Mouse (Mus musculus): ENCODE measurements at regions not wholly inside any gene's neighbourhood (a gene's known extent, or its start where the extent isn't known, plus 50 kb on each side); places are given as distances from the start of the nearest gene placed in this dataset.
"Not testable (repeated sequence)": the region's sequence is repeated elsewhere in the genome, so short reads cannot be mapped to it uniquely, and the experiment has no call there.

DNA sequence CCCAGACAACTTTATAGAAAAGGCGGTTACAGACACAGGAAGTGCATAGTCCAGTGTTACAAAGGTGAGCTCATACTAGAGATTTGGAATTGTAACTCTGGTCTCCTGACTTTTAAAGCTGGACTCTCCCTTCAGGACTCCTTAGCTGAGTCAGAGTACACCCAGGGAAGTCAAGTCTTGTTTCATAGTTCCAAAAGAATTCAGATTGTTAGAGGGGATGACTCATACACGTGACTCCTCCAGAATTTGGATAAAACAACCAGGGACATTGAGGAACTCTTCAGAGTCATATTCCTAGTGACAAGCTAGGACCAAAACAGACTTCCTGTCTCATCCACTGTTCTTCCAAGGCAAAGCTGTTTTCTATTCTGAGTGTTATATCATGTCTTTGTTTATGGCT is 132.8 kb upstream of the 1700056E22Rik start:
- no peak for DNase-seq (ENCODE audit: extremely low spot score, low read depth, low spot score)

- not testable (repeated sequence) for DNase-seq (ENCODE audit: extremely low spot score, low read depth, low spot score)
Measured at GRCm38 (mm10) chr1:184162526-184162925, 128.4 kb upstream of the 1700056E22Rik start.

DNA sequence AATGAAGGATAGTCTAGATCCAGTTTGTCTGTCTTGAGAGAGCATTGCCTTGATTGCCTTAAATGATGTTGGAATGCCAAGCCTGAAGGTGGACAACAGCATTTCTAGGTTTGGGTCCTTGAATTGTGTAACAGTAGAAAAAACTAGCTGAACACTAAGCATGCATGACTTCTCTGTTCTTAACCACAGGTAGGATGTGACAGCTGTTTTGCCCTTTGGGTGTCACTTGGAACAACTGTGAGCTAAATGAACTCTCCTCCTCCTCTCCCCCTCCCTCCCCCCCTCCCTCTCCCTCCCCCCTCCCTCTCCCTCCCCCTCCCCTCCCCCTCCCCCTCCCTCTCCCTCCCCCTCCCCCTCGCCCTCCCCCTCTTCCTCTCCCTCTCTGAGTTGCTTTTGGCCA is 113.6 kb upstream of the 1700056E22Rik start:
- DNase-seq (ENCODE audit: extremely low spot score, low read depth, low spot score) = no peak

- DNase-seq (ENCODE audit: extremely low spot score, low read depth, low spot score) = no peak
Measured at GRCm38 (mm10) chr1:184142974-184143373, 108.9 kb upstream of the 1700056E22Rik start.

DNA sequence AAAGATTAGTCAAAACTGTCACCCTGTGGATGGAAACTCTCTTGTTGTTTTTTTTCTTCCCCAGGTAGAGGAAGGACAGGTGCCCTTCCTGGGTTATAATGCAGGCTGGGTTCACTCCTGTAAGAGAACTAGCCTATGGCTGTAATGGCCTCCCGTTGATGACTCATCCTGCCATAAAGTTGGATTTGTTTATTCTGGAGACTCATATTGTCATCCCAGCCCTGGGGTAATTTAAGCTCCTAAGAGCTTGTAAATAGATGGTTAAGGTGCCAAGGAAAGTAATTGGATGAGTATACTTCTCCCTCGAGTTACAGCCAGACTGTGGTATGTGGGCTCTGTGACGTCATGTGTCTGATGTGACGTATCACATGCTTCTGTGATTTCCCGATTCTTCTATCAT is 106.4 kb upstream of the 1700056E22Rik start:
- DNase-seq (ENCODE audit: extremely low spot score, low read depth, low spot score) = no peak

GRCm38 (mm10) chr1:184140082-184140481 is 106.0 kb upstream of the 1700056E22Rik start:
- DNase-seq (ENCODE audit: extremely low spot score, low read depth, low spot score) = no peak

DNA sequence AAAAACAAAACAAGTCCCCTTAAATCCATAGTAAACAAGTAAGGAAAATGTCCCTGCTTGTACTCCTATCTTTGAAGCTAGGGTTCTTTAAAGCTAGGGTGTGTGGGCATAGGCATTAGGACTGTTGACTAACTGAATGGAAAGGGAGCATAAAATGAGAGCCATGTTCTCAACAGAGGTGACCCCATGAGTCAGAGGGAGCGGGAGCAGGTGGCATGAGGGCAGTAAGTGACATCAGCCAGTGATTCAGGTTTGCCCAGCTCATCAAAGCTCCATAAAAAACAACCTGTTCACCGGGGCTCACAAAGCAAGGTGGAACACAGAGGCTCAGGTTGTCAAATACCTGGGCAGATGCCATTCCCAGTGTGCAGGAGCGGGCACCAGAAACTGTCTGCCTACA is 104.6 kb upstream of the 1700056E22Rik start:
- DNase-seq (ENCODE audit: extremely low spot score, low read depth, low spot score) = no peak

GRCm38 (mm10) chr1:184130897-184131296 is 96.8 kb upstream of the 1700056E22Rik start:
- no peak for DNase-seq (ENCODE audit: extremely low spot score, low read depth, low spot score)

DNA sequence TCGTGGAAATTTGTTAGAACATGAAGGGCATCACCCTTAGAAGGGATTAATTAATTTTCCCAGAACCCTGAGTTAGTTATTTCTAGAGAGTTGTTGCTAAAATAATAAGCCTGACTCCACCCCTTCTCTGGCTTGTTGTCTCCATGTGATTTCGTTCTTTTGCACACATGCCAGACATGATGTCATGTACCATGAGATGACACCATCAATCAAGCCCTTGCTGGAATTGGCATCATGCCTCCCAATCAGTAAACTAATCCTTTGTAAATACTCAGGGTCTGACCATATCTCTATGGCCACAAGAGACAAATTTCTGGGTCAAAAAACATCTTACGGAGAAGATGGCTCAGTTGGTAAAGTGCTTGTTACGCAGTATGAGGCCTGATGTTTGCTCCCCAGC is 93.2 kb upstream of the 1700056E22Rik start:
- DNase-seq (ENCODE audit: extremely low spot score, low read depth, low spot score) = no peak

DNA sequence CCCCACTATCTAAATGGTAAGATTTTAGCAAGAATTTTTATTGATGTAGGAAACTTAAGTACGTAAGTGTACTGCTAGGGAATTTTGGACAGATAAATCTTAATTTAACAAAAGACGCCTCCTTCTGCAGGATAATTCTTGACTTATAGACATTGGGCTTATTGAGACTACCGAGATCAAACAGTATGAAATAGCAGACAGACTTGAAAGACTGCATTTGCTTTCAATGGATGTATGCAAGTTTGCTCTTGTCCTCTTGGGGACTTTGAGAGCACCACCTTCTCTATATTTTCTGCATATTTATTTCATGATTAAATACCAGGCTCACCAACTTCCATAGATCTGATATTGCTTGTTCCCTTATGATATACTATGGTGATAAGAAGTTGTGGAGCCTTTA is 92.8 kb upstream of the 1700056E22Rik start:
- no peak for DNase-seq (ENCODE audit: extremely low spot score, low read depth, low spot score)
